Mouse (Mus musculus) retina, embryonic 14.5 days (tissue): Measurements from ENCODE around the gene Smim24.

Experiments used
- DNase-seq: peaks from one replicate; pipeline ENCODE4 v3.0.0-alpha.2; 2015; ENCODE audit warnings: low spot score

Gene Smim24

DNA sequence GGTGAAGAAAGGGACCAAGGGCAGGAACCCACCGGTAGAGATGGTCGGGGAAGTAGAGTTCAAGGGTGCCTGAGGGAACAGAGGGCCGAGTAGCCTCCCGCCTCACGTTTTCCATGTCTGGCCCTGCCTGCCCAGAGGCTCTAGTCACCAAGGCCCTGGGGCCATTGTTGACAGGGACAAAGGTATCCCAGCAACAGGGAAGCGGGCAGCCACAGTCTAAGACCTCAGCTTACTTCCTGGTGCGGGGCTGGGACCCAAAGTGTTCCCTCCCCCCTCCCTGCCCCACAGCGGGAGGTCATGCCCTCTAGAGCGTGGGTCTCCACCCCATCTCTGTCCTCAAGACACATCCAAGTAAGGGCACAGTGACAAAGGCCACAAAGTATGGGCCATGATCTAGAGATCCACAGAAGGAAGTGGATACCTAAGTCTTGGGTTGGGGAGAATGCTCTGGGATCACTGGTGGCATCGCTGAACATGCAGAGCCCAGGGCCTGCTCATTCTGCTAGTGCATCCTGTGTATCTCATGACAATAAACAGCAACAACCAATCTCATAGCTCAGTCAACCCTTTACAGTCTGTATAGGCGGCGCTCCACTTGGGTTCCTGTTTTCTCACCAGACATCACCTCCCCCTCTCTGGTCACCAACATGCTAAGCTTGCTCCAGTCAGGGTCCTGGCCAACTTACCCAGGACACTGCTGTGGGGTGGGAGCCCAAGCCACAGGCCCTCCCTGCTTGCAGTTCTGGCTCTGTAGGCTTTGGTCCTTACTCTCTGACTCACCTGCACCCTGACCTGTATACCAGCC is 27.0 kb upstream of the Smim24 start, which contains the start of gene 4930404N11Rik:
Gene 4930404N11Rik (minus strand): TSS at position 145 of the 805 bp plus-strand sequence.
- peak; percentile 66 for DNase-seq

DNA sequence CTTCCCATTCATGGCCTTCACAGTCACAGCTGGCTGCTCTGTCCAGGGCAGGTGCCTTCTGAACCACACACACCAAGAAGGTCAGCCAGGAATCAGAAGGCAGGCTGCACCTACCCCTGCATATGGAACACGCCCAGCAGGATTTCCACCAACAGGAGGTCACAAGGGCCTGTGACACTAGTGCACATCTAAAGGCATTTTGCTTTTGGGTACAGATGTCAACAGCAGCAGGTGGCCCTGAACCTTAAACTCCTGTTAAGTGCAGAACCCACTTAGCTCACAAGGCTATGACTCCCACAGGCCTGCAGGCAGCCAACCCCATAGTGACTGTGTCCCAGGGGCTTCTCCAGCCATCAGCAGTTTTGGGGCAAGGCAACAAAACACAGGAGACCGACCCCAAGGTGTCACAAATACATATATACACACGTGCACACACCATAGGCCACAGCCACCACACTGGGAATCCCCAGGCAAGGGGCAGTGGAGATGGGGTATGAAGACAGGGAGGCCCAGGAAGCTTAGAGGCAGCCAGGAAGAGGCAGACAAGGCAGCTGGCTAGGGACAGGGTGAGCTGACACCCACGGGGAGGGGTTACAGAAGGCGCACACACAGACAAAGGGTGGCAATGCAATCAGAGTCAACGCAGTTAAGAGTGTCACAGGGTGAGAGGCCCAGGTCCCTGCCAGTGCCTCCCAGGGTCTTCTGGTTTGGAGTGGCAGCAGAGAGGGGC is 26.2 kb upstream of the Smim24 start:
- DNase-seq = no peak

- no peak for DNase-seq
Measured at GRCm38 (mm10) chr10:81367207-81367495, 25.7 kb upstream of the Smim24 start.

DNA sequence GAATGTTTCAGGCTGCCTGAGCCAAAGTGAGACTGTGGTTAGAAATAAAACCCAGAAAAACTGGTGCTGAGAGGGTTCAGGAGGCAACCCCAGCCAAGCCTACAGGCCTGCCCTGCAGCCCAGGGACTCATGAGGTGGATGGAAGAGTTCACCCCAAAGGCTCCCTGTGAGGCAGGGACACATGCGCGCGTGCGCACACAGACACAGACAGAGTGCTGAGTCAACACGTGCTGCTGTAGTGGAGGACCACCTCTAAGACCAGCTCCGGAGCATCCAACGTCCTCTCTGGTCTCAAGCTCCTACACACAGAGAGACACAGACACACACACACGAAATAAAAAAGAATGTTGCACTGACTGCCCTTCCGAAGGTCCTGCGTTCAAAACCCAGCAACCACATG is 17.5 kb upstream of the Smim24 start:
- DNase-seq = no peak

GRCm38 (mm10) chr10:81376561-81377361 is 16.1 kb upstream of the Smim24 start:
- no peak for DNase-seq

DNA sequence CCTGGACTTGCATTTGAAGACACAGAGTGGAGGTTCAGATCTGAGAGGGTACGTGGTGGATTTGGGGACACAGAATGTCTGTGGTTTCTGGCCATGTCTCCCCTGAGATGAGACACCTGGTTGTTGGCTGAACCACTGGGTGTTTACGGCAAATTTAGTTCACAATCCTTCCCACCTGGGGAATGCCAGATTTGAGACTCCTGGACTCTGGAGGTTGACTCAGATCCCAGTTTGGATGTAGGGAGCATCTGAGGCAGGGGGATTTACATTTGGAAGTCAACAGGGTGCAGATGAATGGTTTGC is 15.5 kb upstream of the Smim24 start:
- DNase-seq = no peak

DNA sequence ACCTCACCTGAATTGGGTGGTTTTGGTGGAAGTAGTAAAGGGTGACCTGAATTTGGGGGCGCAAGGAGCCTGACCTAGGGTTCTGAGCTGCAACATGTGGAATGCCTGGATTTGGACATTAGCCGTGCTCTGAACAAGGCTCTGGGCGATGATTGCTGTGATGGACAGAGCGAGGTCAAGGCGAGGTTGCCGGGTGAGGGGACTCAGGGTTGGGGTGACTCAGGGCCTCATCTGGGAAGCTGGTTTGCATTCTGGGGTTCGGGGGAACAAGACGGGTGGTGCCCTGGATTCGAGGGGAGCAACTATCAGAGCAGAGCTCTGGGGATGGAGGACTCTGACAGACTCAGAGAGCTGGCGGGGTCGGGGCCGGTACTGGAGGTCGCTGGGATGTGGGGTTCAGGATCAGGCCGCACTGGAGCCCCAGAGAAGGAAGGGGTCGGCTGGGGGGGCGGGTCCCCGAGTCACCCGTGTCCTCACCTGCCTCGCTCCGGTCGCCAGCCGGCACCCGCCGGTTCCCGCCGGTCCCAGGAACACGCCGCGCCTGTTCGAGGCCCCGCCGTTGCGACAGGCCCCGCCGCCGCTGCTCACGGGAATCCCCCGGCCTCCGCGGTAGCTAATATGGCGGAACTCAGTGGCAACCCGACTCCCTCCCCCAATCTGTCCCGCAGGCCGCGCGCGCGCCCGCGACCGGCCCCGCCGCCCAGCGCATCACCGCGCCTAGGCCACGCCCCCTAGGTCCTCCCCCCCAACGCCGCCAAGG is 14.9 kb upstream of the Smim24 start, which contains the start of gene Fzr1:
Gene Fzr1 (minus strand): TSS at position 724 of the 760 bp plus-strand sequence.
- no peak for DNase-seq

DNA sequence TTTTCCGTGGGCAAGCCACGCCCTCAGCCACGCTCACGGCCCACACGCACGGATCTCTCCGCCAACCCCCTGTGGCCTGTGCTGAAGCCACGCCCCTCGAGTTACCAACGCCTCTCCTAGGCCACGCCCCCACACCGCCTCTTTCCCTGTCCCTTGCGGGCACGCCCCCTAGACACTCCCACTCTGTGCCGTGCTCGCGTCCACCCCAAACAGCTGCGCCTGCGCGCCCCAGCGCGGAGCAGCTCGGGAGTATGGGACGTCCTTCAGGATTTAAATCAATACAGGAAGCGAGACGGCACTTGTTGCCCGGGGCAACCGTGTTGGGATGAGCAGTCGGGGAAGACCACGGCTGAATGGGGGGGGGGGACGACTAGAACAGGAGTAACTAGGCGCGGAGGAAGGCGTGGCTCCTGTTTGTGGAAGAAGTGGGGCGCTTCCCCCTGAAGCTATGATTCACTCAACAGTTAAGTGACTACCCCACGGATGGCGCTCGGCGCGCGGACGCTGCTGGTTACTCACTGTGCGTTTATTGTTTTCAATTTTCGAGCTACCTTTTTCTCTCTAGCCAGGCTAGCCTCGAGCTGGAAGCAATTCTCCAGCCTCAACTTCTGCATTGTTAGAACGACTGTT is 14.2 kb upstream of the Smim24 start:
- peak; percentile 100 for DNase-seq

- no peak for DNase-seq
Measured at GRCm38 (mm10) chr10:81379183-81379553, 13.7 kb upstream of the Smim24 start.

GRCm38 (mm10) chr10:81379809-81380378 is 13.0 kb upstream of the Smim24 start:
- DNase-seq = no peak

- DNase-seq = no peak
Measured at GRCm38 (mm10) chr10:81382039-81382438, 10.8 kb upstream of the Smim24 start.

- peak; percentile 98 for DNase-seq
Measured at GRCm38 (mm10) chr10:81383802-81384604, 8.8 kb upstream of the Smim24 start, which contains the start of the genes Dohh and Gm48551. Dohh (plus strand) TSS chr10:81384428. Gm48551 (plus strand) TSS chr10:81384466.

DNA sequence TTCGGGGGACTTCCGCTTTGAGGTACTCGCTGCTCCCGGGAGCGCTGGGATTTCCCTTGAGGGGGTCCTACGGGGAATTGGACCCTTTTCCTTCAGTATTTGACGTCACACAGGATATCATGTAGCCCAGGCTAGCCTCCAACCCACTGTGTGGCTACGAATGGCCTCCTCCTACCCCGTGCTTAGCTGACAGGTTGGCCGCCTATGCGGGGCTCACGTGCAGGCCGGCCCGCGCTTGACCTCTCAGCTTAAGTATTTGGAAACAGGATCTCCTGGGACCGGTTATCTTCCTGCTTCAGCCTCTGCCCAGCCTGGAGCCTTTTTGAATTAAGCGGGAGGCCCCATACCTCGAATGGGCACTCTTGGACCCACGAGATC is 8.3 kb upstream of the Smim24 start:
- DNase-seq = no peak

- no peak for DNase-seq
Measured at GRCm38 (mm10) chr10:81385603-81386306, 7.1 kb upstream of the Smim24 start.

- DNase-seq = no peak
Measured at GRCm38 (mm10) chr10:81387716-81388115, 5.1 kb upstream of the Smim24 start.

DNA sequence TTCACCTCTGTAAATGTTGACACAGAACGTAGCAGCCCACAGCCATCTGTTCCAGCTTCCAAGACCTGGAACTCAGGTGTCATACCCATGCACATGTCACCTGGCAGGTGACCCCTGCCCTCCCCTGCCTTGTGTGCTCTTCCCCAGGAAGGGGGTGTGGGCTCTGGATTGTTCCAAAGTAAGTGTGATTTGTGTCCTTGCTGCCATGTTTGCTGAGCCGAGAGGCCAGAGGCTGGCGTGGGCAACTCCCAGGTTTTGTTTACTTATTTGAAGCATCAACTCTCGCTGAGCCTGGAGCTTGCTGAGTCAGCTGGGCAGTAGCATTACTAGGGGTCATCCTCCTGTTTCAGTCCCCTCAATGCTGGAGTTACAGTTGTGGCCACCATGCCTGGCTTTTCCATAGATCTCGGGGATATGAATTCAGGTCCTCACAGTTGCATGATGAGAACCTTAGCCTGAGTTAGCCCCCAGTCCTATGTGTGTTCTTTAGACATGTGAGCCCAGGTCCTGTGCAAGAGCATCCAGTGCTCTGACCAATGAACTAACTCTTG is 4.3 kb upstream of the Smim24 start, which contains the start of gene Gm48552:
Gene Gm48552 (plus strand): TSS at position 501 of the 551 bp plus-strand sequence.
- no peak for DNase-seq

- DNase-seq = no peak
Measured at GRCm38 (mm10) chr10:81389373-81389772, 3.5 kb upstream of the Smim24 start.

GRCm38 (mm10) chr10:81389801-81390677 is 2.8 kb upstream of the Smim24 start:
- DNase-seq = peak; percentile 84
